Mouse (Mus musculus): ENCODE measurements around the gene Dcaf12. TPM values are rescaled to one million over a fixed set of nuclear protein-coding genes. Genes with fewer than 3 reads are reported as not detected.

The Dcaf12 gene
- 33.8 and 34.1 TPM in 2 replicates for polyA plus RNA-seq (2012; rRNA removed)

DNA sequence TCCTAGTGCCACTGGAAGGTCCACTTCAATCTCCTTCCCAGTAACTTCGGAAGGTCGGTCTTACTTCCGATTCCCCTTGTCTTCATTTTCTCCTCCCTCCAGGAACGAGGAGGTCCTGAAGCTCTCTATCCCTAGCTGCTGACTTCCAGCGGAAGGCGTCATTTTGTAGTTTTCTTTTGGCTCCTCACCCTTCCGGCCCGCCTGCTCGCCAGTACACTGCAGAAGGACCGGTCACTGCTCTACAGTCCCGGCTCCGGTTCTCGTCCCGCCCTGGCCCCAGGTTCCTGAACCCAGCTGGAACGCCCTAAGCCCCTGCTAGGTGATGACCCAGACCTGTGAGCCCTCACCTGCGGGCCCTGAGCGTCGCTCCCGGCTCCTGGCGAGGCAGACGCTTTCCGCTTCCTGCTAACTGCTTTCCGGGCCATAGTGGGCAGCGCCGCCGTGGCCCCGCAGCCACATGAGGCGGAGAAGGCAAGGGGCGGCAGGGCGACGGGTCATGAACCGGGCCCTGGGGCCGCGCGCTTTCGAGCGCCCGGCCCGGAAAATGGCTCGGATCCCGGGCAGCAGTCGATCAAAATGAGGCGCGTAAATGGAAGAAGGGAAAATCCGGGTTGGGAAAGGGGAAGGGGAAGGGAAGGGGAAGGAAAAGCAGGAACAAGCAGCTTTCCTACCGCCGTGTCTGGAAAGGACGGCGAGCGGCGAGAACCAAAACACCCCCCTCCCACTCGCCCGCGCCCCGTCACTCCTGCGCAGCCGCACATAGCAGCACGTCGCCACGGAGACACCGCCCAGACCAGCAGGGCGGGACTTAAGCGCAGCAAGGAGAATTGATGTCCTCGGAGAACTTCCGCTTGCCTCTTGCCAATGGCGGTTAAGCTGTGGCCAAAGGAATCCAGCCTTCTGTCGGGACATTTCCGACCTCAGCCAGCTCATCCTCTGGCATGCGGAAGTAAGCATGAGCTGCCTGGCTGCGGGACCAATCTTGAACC lies at the start of gene Dcaf12:
Gene Dcaf12, minus strand, starts transcription at position 749 of the 989 bp plus-strand sequence.
- DNase-seq (ENCODE audit: low read depth), result peak; percentile 47

DNA sequence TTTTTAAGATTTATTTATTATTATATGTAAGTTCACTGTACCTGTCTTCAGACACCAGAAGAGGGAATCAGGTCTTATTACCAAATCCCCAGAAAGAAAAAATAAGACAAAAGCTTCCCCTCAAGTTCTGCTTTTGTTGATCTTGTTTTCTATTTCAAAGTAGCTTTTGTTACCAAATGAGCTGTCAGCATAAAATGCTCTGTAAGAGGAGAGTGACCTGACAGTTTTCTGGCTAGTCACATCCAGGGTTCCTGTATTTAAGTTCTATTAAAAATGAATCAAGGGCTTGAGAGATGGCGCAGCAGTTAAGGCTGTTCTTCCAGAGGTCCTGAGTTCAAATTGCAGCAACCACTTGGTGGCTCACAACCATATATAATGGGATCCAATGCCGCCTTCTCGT lies 46.4 kb upstream of the Dcaf12 start:
- no peak for DNase-seq (ENCODE audit: low read depth)

DNA sequence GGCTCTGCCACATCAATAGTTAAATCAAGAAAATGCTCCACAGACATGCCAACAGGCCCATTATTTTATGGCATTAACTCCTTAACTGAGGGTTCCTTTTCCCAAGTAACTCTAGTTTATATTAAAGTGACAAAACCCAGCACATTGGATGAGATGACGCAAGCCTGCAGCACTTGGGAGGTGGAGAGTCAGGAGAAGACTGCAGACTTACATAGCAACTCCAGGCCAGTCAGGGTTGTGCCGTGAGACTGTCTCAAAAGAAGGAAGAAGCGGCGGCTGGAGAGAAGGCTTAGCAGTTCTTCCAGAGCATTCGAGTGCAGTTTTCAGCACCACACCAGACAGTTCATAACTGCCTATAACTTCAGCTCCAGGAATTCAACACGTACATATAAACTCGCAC lies 44.7 kb upstream of the Dcaf12 start:
- DNase-seq (ENCODE audit: low read depth), result no peak

DNA sequence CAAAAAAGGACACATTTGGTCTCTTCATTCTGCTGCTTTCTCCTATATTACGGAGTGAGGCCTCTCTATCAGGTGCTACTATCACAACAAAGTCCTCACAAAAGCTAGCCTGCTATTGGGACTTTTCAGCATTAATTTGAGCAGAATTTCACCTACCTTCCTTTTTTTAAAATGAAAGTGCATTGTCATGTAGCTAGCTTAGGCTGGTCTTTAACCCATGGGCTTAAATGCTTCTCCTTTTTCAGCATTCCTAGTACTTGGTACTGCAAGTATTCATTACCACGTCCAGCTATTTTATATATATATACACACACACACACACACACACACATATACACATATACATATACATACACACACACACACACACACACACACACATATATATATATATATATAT lies 44.0 kb upstream of the Dcaf12 start:
- no peak for DNase-seq (ENCODE audit: low read depth)

DNA sequence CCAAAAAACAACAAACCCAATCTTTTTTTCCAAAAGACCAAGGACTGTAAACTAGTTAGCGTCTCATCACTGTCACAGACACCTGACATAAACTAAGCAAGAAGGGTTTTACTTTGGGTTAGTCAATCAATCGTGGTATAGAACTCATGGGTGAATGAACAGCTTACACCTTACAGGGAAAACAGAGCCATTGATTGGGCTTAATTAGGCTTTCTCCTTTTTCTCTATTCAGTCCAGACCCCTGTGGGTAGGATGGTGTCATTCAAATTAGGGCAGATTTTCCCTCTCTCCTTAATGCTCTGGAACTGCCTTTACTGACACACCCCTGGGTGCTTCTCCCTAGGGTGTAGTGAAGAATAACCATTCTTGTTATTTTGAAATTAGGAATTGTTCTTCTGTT lies 42.5 kb upstream of the Dcaf12 start:
- no peak for DNase-seq (ENCODE audit: low read depth)

DNA sequence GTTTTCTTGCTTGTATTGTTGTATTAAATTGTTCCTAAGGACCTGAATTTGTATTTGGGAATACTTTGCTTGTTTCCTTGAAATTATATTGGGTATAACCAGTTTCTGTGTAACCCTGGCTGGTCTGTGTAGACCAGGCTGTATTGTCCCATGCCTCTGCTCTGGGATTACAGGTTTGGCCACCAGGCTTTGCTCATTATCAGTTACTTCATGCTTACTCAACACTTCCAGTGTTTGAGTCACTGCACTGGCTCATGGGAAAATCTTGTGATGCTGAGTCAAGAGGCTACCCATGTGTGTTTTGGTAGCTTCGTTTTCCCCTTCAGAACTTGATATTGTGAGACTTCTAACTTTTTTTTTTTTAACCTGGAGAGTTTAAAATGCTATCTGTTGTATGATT lies 38.6 kb upstream of the Dcaf12 start:
- DNase-seq (ENCODE audit: low read depth), result no peak

DNA sequence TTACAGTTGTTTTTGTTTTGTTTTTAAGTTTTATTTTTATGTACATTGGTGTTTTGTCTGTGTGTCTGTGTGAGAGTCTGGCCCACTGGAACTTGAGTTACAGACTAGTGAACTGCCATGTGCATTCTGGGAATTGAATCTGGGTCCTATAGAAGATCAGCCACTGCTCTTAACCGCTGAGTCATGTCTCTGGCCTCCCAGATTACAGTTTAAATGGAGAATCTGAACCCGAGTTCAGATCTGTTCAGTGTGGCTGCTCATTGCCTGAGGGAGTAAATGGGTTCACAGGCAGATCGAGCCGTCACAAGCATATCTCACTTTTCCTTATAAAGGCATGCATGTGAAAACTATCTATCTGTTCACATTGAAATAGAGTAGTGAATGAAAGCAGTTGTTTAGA lies 38.1 kb upstream of the Dcaf12 start:
- no peak for DNase-seq (ENCODE audit: low read depth)

DNA sequence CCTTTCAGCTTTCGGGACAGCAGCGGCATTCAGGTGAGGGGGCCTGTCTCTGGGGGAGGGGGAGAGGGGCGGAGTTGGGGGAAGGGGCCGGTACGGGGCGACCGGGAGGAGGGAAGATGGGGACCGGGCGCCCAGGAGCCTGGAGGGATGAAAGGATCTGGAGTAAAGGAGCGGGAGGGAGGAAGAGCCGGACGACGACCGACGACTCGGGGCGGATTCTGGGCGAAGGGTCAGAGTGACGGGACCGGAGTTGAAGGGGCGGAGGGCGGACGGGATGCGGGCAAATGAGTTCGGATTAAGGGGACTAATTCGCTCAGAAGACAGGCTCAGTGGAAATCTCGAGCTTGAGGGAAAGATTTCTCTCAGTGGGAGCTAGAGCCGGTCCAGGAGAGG lies 34.5 kb upstream of the Dcaf12 start:
- DNase-seq (ENCODE audit: low read depth), result no peak

DNA sequence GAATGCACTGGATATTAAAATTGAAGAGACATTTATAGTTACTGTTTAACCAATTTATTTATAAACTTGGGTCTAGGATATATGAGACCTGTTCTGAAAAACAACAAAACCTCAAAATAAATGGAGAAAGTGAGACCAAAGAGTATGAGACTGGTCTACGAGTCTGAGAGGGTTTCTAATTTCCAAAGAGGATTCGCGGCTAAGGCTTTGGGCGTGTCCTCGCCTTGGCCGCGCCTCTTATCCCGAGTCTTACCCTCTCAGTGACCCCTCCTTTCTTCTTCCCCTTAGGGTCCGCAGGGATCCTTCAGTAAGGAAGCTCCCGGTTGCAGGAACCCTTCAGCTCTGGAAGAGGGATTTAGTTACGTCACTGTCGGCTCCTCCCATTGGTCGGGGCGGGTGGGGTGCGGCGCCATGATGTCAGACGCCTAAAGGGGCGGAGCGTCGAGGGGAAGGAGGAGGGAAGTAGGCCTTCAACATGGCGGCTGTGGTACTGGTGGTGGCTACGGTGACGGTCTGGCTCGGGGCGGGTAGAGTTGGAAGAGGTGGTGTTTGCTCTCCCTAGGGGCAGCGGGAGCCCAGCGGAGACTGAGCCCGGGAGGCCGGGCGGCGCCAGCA lies 34.0 kb upstream of the Dcaf12 start, which contains the start of gene Ubap1:
Gene Ubap1, plus strand, starts transcription at position 413 of the 615 bp plus-strand sequence.
- DNase-seq (ENCODE audit: low read depth), result peak; percentile 91

DNA sequence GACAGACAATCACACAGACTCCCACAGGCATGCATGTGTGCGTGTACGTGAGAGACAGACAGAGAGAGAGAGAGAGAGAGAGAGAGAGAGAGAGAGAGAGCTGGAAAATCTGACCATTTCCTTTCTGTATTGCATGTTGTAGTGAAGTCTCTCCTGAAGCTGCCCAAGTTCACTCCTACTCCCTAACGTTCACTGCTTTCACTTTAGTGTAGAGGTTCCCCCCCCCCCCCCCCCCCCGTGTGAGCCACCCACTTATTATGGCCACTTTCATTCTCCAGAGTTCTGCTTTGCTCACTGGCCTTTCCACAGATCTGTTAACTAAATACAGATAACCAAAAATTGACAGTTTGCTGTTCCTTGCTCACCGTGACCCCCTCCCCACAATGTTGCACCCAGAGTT lies 33.1 kb upstream of the Dcaf12 start:
- no peak for DNase-seq (ENCODE audit: low read depth)

DNA sequence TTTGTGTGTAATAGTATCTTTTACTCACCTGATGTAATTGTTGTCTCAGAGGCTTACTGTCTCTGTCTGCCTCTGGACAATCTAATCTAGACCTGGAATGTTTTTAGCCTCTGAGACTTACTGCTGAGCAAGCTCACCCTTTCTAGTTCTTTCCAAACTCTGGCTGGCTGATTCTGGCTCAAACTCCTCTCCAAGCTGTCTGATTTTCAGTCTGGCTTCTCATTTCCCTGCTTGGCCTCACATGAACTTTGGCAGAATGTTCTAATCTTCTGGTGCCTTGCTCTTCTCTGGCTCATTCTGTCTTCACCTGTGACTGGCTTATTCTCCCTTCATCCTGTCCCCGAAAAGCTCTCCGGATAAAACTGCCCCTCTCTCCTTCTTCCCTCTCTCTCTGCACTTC lies 31.3 kb upstream of the Dcaf12 start:
- no peak for DNase-seq (ENCODE audit: low read depth)

DNA sequence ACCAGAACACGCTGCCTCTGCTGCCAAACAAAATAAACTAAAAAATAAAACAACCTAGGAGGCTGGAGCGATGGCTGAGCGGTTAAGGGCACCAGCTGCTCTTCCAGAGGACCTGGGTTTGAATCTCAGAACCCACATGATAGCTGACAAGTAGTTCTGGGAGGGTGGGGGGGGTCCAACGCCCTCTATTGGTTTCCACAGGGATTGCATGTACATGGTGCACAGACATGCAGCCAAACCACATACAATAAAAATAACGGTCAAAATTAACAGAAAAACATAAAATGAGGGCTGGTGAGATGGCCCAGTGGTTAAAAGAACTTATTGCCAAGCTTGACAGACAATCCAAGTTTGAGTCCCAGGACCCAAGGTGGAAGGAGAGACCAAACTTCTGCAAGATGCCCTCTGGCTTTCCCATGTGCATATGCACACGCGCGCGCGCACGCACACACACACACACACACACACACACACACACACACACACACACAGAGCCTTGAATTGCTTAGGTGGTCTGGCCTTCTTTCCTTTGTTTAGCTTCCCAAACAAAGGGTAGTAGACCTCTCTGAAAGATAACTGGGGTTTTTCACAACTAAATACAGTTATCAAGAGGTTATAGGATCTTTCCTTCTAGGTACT lies 26.3 kb upstream of the Dcaf12 start:
- DNase-seq (ENCODE audit: low read depth), result no peak

DNA sequence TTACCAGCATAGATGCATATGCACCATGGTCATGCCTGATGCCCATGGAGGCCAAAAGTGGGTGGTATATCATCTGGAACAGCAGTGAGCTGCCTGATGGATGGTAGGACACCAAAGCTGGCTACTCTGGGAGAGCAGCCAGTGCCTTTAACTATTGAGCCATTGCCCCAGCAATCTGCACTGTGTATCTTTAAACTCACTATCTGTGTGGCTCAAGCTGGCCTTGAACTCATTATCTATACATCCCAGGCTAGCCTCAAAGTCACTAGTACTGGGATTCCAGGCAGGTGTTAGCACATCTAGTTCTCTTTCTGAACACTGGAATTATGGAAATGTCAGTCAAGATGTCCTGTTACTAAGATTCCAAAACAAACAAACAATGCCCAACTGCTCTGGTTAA lies 21.9 kb upstream of the Dcaf12 start:
- DNase-seq (ENCODE audit: low read depth), result no peak

DNA sequence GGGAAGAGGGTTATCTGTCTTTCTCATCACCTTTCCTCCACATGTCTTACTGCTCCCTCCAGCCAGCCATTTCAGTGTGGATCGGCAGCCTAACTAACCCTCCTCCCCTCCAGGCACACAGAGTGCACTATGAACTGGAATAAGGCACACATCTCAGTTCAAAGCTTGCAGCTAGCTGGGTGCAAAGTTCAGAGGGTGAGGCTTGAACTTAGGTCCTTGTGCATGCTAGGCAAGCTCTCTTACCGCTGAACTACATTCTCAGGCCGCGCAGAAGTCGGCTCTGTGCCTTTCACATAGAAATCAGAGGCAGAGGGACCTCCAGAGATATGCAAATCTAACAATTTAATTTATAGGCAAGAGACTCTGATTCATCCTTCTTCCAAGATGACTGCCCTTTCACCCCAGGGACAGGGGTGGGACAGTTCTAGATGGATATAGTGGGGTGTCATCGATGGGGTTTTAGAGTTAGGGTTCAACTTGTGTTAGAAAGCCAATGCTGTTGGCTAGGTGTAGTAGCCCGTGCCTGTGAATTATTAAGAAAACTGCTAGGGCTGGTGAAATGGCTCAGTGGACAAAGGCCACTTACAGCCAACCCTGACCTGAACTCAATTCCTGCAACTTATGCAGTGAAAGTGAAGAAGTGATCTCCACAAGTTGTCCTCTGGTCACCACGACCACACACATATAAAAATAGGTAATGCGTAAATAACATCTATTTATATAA lies 17.2 kb upstream of the Dcaf12 start:
- DNase-seq (ENCODE audit: low read depth), result no peak

DNA sequence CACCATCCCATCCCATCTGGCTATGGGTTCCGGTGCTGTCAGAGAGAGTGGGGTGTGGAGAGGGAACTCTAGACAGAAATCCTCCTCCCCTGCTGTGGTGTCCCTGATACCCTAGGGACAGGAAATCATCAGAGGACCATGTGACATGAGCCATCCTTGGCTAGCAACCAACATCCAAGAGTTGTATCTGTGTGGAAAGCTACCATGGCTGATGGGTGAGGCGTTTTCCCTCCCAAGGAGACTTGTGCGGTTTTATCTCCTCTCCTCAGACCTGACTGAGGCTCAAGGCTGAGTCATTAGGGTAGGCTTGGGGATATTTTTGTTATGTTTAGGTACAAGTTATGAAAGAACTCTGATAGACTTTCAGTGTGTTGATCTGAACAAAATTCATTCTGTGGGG lies 16.4 kb upstream of the Dcaf12 start:
- DNase-seq (ENCODE audit: low read depth), result no peak

DNA sequence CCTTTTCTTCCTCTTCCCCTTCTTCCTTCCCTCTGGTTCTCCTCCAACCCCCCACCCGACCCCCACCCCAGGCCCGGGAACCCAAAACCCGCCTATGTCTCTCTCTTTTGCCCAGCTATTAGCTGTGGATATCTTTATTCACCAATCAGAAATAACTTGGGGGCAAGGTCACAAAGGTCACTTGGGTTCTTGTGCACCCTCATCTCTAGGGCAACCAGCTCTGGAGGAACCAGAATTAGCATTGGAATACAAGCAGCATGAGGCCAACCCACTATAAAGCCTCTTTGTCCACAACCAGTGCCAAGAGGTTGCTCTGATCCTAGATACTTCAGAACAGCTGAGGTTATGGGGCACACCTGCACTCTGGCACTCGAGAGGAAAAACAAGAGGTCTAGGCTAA lies 14.8 kb upstream of the Dcaf12 start:
- DNase-seq (ENCODE audit: low read depth), result no peak

DNA sequence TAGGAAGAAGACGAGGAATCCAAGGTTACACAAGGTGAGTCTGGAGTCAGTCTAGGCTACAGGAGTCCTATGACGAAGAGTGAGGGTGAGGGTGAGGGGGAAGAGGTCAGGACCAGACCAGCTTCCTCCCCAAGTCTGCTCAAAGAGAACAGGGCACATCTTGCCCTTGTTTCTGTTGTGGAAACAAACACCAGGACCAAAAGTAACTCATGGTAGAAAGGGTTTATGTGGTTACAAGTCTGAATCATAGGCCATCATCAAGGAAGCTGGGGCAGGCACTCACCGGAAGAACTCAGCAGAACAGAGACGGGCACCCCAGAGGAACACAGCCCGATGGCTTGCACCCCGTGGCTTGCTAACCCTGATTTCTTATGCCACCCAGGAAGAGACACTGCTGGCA lies 12.2 kb upstream of the Dcaf12 start:
- DNase-seq (ENCODE audit: low read depth), result no peak

DNA sequence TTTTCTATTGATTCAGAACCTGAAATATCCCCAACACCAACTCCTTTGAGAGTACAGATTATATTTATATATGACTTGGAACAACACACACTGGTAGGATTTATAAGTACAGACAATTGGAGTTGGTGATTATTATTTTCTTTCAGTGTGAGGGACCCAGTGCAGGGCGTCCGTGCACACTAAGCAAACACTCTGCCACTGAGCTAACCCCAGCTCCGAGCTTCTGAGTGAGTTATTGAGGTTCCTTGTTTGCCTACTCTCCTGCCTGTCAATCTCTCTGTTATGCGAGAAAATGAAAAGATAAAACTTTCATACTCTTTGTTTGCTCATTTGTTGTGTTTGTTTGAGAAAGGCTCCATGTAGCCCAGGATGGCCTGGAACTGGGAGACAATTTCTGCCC lies 6.3 kb upstream of the Dcaf12 start:
- DNase-seq (ENCODE audit: low read depth), result no peak

DNA sequence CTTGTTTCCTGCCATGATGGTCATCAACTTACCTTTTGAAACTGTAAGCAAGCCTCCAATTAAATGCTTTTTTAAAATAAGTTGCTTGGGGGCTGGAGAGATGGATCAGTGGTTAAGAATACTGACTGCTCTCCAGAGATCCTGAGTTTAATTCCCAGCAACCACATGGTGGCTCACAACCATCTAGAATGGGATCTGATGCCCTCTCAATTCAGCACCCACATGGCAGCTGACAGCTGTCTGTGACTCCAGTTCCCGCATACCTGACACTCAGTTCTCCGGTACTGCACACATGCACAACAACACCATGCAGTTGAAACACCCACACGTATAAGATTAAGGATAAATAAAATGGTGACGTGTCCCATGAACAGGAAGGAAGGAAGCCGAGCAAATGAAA lies 3.6 kb upstream of the Dcaf12 start:
- DNase-seq (ENCODE audit: low read depth), result no peak

DNA sequence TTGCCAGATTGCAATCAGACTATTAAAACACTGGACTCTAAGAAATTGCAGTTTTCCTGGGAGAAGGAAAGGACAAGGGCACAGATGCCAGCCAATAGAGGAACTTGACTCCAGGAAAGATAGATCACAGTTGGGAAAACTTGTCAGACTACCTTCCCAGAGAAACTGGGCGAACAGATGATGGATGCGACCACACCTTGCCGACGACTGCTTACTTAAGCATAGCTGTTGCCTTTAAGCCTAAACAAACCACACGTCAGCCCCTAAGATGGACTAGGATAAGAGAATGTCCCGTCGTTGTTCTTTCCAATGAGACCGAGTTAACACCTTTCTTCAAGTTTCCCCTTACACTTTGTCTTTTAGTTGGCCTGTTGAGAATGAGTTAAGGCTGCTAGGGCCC lies 484 bp upstream of the Dcaf12 start:
- no peak for DNase-seq (ENCODE audit: low read depth)

DNA sequence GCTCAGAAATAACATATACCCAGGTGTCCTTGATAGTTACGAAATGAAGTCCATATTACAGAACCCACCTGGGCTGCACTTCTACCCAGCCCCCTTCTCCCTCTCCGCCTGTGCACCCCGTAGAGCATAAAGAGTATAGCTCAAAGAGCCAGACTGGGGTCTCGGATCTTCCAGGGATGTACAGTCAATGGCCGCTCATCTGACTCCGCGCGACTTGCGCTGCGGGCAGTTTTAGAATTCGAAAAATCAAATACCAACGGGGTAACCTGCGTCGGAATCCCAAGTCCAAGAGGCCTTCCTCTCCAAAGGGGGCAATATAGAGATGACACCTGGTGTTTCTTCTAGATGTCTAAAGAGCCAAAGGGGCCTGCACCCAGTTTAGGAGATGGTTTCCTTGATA lies 967 bp downstream of the Dcaf12 start:
- DNase-seq (ENCODE audit: low read depth), result no peak

All from gonadal fat pad, adult 2 months (tissue).